Comparison of ENCODE assay signal across 8 mouse cellular contexts in the genomic region with DNA sequence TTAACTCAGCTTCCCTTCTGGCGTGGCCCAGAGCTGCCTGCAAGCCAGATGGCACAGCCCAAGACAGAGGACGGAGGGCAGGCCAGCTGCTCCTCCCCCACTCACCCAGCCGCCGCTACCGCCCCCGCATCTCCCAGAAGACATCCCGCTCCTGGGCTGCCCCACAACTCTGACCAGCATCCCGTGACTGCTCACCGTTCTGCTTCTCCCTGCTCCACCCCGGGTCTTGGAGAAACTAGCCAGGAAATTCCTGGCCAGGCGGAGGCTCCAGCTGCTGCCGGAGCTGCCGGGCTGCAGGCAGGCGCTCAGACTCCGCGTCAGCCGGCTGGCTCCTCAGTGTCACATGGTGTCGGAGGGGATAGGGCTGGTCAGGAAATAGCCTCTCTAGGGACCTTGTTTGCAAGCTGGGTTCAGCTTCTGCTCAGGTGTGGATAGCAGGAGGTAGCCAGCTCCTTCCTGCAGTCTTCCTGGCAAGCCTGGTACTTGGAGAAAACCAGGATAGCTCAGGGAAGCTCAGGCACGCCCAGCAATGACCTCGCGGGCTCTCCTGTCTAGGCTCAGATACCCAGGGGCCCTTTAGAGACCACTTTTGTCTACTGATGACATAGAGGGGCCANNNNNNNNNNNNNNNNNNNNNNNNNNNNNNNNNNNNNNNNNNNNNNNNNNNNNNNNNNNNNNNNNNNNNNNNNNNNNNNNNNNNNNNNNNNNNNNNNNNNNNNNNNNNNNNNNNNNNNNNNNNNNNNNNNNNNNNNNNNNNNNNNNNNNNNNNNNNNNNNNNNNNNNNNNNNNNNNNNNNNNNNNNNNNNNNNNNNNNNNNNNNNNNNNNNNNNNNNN. TPM values are rescaled to one million over a fixed set of nuclear protein-coding genes. Genes with fewer than 3 reads are reported as not detected.
DNase-seq lines count a peak whose midpoint lies in the region; ATAC-seq and TF ChIP-seq lines count a peak whose summit lies in the region.

A gene (minus strand): TSS at position 505 of the 834 bp plus-strand sequence.

- peak within 1 kb of the TSS; percentile 20 for H3K4me3 ChIP-seq in ES-Bruce4 (ENCODE audit: low read depth, low read length)
- peak within 1 kb of the TSS; percentile 29 for H3K4me3 ChIP-seq in cerebellum, adult 2 months (replicated peaks; ENCODE audit: insufficient read depth, low read depth, low read length)
- peak within 1 kb of the TSS; percentile 60 for H3K4me3 ChIP-seq in layer of hippocampus, adult 2 months

- no peak for TF ChIP-seq CTCF in ES-Bruce4 (IDR thresholded peaks at IDR 0.05; ENCODE audit: low read depth, low read length)
- TF ChIP-seq CTCF in cerebellum, adult 2 months (IDR thresholded peaks at IDR 0.05; ENCODE audit: borderline replicate concordance, insufficient read depth, low read depth, low read length) = no peak
- no peak for TF ChIP-seq CTCF in layer of hippocampus, adult 2 months (conservative IDR thresholded peaks at IDR 0.05)

- TF ChIP-seq POLR2A in ES-Bruce4 (IDR thresholded peaks at IDR 0.05; ENCODE audit: insufficient read depth, low read length) = no peak
- no peak for TF ChIP-seq POLR2A in cerebellum, adult 2 months (IDR thresholded peaks at IDR 0.05; ENCODE audit: borderline replicate concordance, insufficient read depth, low read length)

- no peaks in the 10 kb centered on the region for H3K36me3 ChIP-seq in ES-Bruce4 (ENCODE audit: control insufficient read depth, insufficient read depth, low read length, poor library complexity, severe bottlenecking)

- no peaks in the 10 kb centered on the region for H3K27me3 ChIP-seq in ES-Bruce4 (ENCODE audit: control insufficient read depth, insufficient read depth, low read length, poor library complexity, severe bottlenecking)
- no peaks in the 10 kb centered on the region for H3K27me3 ChIP-seq in cerebellum, adult 2 months (ENCODE audit: control insufficient read depth, insufficient read depth, low read length)

- H3K9me3 ChIP-seq in ES-Bruce4 (replicated peaks; ENCODE audit: control insufficient read depth, insufficient read depth, low read length, poor library complexity, severe bottlenecking) = no peaks in the 10 kb centered on the region

- no peaks in the 10 kb centered on the region for H3K4me1 ChIP-seq in ES-Bruce4 (ENCODE audit: control insufficient read depth, insufficient read depth, low read length)
- peaks cover 26% of the 10 kb centered on the region for H3K4me1 ChIP-seq in cerebellum, adult 2 months (ENCODE audit: control insufficient read depth, insufficient read depth, low read length)

- peak; percentile 79 for ATAC-seq in frontal cortex, adult (ENCODE audit: low TSS enrichment)
- peak; percentile 41 to 59; a peak in 3 of 4 replicates for ATAC-seq in hematopoietic stem cell, adult 5-6 weeks (replicated peaks in 1 of 2; ENCODE audit: insufficient read depth in 1 of 2, low FRiP score in 2 of 2, low TSS enrichment in 1 of 2, low read depth in 1 of 2, poor library complexity in 2 of 2, severe bottlenecking in 2 of 2)
- peak; percentile 44 for ATAC-seq in neutrophil, adult 5-6 weeks (ENCODE audit: extremely low read depth, insufficient number of reproducible peaks, low FRiP score, poor library complexity, severe bottlenecking)

- TF ChIP-seq EP300 in ES-Bruce4 (IDR thresholded peaks at IDR 0.05; ENCODE audit: insufficient read depth, low read depth, low read length) = no peak

- no peak within 1 kb of the TSS for H3K27ac ChIP-seq in ES-Bruce4 (ENCODE audit: insufficient read depth, low read length)
- no peak within 1 kb of the TSS for H3K27ac ChIP-seq in cerebellum, adult 2 months (ENCODE audit: insufficient read depth, low read length)
- peak within 1 kb of the TSS; percentile 78 for H3K27ac ChIP-seq in layer of hippocampus, adult 2 months

- WGBS in cerebellum, adult 2 months = 2% methylated on average over 21 of the region's 21 CpGs

- DNase-seq in cerebellum, adult 2 months = peak; percentile 45 to 56
- DNase-seq in layer of hippocampus, adult 2 months (ENCODE audit: low spot score in 2 of 2) = peak; percentile 50 to 59
- peak; percentile 76 to 79 for DNase-seq in lung, adult 18-20 months
- DNase-seq in testis, postnatal 10 days (ENCODE audit: low spot score) = peak; percentile 85

- H3K9ac ChIP-seq in ES-Bruce4 (ENCODE audit: low read depth, poor library complexity, severe bottlenecking) = no peak within 1 kb of the TSS

RNA-seq across cellular contexts. Expression of the gene that starts here (rescaled TPM):
- polyA plus RNA-seq in ES-Bruce4 (2011; ENCODE audit: insufficient read depth, insufficient read length, low read depth, missing spikeins) = 0.18 and 0.48 TPM in 2 replicates
- polyA plus RNA-seq in cerebellum, adult 2 months (2012; rRNA removed) = 4.0 and 4.4 TPM in 2 replicates
- total RNA-seq in hematopoietic stem cell, adult 5-6 weeks (2017) = 0.81 and 1.3 TPM in 2 replicates
- 1 to 10 TPM; 5.9 to 6.5 TPM for total RNA-seq in layer of hippocampus, adult 2 months (2021)
- total RNA-seq in neutrophil, adult 5-6 weeks (2017) = 2.7 and 3.8 TPM in 2 replicates
